Mouse (Mus musculus) activated CD4-positive, CD25-positive, alpha-beta regulatory T cell, adult 4 months (primary cell): ENCODE data around the gene Ints5. TPM values are rescaled to one million over a fixed set of nuclear protein-coding genes. Genes with fewer than 3 reads are reported as not detected.

Source experiments
- ATAC-seq: one replicate; pipeline ENCODE4 v1.8.0; 2017
- polyA plus RNA-seq, 2 experiments: library from polyadenylated mRNA; unstranded; fragments of 100-300 nt; shearing (Covaris generic); gene quantifications; one replicate each; pipeline ENCODE4 v1.2.1; 2017

The Ints5 gene
- polyA plus RNA-seq, 2 experiments from 2014 or later: 8.9 to 12.2 TPM

GRCm38 (mm10) chr19:8929224-8930088 is 36.7 kb downstream of the Ints5 start, which contains the start of the genes Rom1 and Eml3:
Rom1 (minus strand) TSS chr19:8929356.
Eml3 (plus strand) TSS chr19:8929552.
- ATAC-seq: peak; percentile 71

DNA sequence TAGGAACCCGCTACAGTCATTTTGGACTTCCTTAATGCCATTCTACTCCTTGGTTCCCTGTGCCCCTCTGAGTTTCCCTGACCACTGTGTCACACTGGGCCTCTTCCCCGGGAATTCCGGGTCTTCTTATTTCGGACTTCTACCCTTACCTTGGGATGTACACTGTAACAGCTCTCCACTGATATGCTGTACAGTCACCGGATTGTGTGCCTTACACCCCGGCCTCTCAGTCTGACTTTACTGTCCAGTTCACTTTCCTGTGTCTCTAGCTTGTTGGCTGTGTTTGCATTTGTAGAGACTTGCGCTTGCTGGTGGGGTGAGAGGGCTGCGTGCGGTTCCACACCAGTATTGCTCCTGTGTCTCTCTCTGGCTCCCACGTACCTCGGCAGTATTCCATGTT is 37.3 kb downstream of the Ints5 start:
- ATAC-seq: no peak

DNA sequence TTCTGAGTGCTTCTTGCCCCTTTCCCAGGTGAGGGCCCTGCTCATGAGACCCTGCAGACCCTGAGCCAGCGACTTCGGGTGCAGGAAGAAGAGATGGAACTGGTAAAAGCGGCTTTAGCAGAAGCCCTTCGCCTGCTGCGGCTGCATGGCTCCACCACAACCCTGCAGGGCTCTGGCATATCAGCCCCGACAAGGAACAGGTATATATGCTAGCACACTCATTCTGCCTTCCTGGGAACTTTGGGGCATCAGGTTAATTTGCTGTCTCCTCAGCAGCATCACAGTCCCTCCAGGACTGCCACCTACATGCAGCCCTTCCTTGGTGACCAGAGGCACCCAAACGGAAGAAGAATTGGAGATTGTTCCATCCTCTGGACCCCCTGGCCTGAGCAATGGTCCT is 38.0 kb downstream of the Ints5 start:
- no peak for ATAC-seq

GRCm38 (mm10) chr19:8936736-8937135 is 43.9 kb downstream of the Ints5 start:
- no peak for ATAC-seq

DNA sequence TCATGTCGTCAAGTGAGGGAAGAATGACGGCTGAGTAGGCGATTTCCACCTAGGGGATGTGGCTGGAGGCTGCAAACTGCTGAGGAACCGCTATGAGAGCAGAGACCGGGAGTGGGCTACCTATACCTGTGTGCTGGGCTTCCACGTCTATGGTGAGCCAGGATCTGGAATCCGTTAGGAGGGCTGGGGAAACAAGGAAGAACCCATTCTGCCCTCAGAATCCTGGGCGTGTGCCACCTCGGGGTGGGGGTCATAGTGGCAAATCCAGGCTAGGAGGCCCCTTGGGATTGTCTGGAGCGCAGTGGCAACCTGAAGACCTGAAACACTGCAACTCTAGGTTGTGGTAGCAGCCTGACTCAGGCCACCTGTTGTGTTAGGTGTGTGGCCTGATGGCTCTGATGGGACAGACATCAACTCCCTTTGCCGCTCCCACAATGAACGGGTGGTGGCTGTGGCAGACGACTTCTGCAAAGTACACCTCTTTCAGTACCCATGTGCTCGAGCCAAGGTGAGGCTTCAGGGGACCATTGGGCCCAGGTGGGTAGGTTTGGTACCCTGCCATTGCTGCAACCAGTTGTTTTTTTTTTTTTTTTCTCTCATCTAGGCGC is 47.8 kb downstream of the Ints5 start:
- no peak for ATAC-seq

DNA sequence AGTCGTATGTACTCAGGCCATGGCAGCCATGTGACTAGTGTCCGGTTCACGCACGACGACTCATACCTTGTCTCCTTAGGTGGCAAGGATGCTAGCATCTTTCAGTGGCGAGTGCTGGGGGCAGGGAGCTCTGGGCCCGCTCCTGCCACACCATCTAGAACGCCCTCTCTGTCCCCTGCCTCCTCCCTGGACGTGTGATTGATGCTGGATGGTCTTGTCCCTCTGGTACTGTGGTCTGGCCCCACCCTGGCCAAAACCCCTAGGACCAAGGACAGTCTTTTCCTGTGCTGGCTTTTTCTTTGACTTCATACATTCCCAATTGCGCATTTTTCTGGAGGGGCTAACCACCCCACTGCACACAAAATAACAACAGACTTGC is 48.3 kb downstream of the Ints5 start:
- ATAC-seq: no peak

GRCm38 (mm10) chr19:8941515-8942217 is 48.9 kb downstream of the Ints5 start, which contains the start of gene Mta2:
Mta2 (plus strand) TSS chr19:8941875.
- peak; percentile 93 for ATAC-seq

DNA sequence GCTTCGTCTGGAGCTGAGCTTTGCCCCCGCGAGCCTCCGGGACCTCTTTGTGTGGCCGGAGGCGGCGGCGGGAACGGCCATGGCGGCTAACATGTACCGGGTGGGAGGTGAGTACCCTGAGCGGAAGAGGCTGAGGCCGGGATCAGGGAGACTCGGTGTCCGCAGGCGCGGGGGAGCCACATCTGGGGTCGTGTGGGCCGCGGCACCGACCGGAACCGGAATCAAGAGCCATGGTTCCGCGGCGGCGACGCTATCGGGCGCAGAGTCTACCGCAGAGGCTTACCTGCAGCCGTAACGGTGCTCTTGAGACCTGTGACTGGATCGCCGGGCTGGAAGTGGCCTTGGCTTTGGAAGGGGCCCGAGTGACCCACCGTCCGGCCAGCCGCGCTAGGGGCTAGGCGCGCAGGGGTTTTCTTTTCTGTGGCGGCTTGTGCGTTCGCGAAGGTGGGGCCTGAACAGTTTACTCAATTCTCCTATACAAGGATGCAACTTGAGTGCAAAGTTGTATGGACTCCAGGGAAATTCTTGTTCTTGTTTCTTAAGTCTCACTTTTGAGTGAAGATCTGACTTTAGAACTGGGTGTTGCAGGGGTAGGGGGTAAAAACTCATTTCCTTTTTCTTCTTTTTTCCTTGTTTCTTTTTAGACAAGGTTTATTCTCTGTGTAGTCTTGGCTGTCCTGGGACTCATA is 49.6 kb downstream of the Ints5 start:
- ATAC-seq: peak; percentile 30

DNA sequence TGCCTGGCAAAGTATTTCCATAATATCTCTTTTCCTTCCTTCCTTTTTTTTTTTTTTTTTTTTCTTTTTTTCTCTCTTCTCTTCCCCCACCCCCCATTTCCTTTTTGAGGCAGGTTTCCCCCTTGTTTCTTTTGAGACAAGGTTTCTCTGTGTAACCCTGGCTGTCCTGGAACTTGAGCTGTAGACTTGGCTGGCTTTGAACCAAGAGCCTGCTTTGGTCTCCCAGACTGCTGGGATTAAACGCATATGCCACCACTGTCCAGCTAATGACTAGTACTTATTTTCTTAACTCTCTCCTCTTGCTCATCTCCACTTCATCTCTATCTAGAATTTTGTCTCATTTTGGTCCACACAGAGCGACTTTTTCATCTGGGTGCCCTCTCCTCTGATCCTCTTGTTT is 50.2 kb downstream of the Ints5 start:
- ATAC-seq: no peak

- ATAC-seq: no peak
These were observed 51.3 kb downstream of the Ints5 start for GRCm38 (mm10) chr19:8944062-8944461.

- no peak for ATAC-seq
These were observed 51.9 kb downstream of the Ints5 start for GRCm38 (mm10) chr19:8944750-8945149.

- no peak for ATAC-seq
These were observed 52.4 kb downstream of the Ints5 start for GRCm38 (mm10) chr19:8945251-8945650.

DNA sequence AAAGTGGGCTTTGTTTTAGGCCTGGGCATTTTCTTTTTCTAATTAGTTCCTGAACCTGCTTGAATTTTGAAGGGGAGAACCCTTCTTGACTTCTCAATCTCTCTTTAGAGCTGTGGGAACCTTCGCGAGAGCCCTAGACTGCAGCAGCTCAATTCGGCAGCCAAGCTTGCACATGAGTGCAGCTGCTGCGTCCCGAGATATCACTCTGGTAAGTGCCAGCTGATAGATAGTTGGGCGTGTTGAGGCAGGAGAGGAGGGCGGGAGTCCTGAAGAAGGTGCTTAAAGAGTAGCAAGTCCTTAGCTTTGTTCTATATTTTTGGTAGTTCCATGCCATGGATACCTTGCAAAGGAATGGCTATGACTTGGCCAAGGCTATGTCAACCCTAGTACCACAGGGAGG is 54.1 kb downstream of the Ints5 start:
- no peak for ATAC-seq

Other genes with a start within 250 kb of the Ints5 start
- not detected for gene Chrm1, start 229.2 kb upstream of the Ints5 start, polyA plus RNA-seq
- gene Slc3a2, start 169.6 kb upstream of the Ints5 start, polyA plus RNA-seq: 10 to 100 TPM; 60.3 to 69.3 TPM
- 10 to 100 TPM; 43.3 to 70.5 TPM for gene Wdr74, start 157.2 kb upstream of the Ints5 start, polyA plus RNA-seq
- not detected for gene 1700092M07Rik, start 152.3 kb upstream of the Ints5 start, polyA plus RNA-seq
- gene Stx5a, start 151.6 kb upstream of the Ints5 start, polyA plus RNA-seq: 100 to 1,000 TPM; 109 to 113 TPM
- 100 to 1,000 TPM; 126 to 163 TPM for gene Nxf1, start 135.9 kb upstream of the Ints5 start, polyA plus RNA-seq
- 100 to 1,000 TPM; 115 to 137 TPM for gene Tmem223, start 122.0 kb upstream of the Ints5 start, polyA plus RNA-seq
- gene Tmem179b, start 118.5 kb upstream of the Ints5 start, polyA plus RNA-seq: 100 to 1,000 TPM in 1 of 2 experiments, 10 to 100 TPM in 1; 98.5 to 110 TPM
- 1 to 10 TPM; 3.5 to 6.9 TPM for gene Taf6l, start 106.6 kb upstream of the Ints5 start, polyA plus RNA-seq
- gene Polr2g, start 94.4 kb upstream of the Ints5 start, polyA plus RNA-seq: 100 to 1,000 TPM; 171 to 186 TPM
- 1 to 10 TPM; 2.1 TPM for gene Zbtb3, start 90.5 kb upstream of the Ints5 start, polyA plus RNA-seq
- gene Ttc9c, start 73.7 kb upstream of the Ints5 start, polyA plus RNA-seq: 10 to 100 TPM; 39.9 to 43.8 TPM
- gene Hnrnpul2, start 73.0 kb upstream of the Ints5 start, polyA plus RNA-seq: 1 to 10 TPM; 6.0 to 6.1 TPM
- gene AC129217.1, start 63.2 kb upstream of the Ints5 start, polyA plus RNA-seq: not detected
- gene Bscl2, start 55.5 kb upstream of the Ints5 start, polyA plus RNA-seq: 100 to 1,000 TPM in 1 of 2 experiments, 10 to 100 TPM in 1; 93.4 to 102 TPM
- gene Gng3, start 53.8 kb upstream of the Ints5 start, polyA plus RNA-seq: 1 to 10 TPM in 1 of 2 experiments, under 1 TPM in 1; 0.42 to 1.2 TPM
- gene Lrrn4cl, start 42.2 kb upstream of the Ints5 start, polyA plus RNA-seq: not detected
- 10 to 100 TPM; 62.6 to 75.9 TPM for gene Ubxn1, start 21.5 kb upstream of the Ints5 start, polyA plus RNA-seq
- gene Uqcc3, start 12.1 kb upstream of the Ints5 start, polyA plus RNA-seq: 10 to 100 TPM; 85.8 to 90.4 TPM
- gene Lbhd1, start 9.3 kb upstream of the Ints5 start, polyA plus RNA-seq: 10 to 100 TPM; 63.2 to 70.9 TPM
- gene Gm49403, start 9.1 kb upstream of the Ints5 start, polyA plus RNA-seq: not detected
- 100 to 1,000 TPM; 112 to 130 TPM for gene 1810009A15Rik, start 4.2 kb upstream of the Ints5 start, polyA plus RNA-seq
- gene Gm49416, start 4.1 kb upstream of the Ints5 start, polyA plus RNA-seq: 1 to 10 TPM in 1 of 2 experiments, not detected in 1; 1.5 TPM
- 10 to 100 TPM; 40.0 to 57.3 TPM for gene Ganab, start 5.1 kb downstream of the Ints5 start, polyA plus RNA-seq
- 10 to 100 TPM; 16.3 to 18.6 TPM for gene B3gat3, start 27.4 kb downstream of the Ints5 start, polyA plus RNA-seq
- gene Rom1, start 36.4 kb downstream of the Ints5 start, polyA plus RNA-seq: 10 to 100 TPM in 1 of 2 experiments, 1 to 10 TPM in 1; 7.7 to 11.6 TPM
- gene Eml3, start 36.5 kb downstream of the Ints5 start, polyA plus RNA-seq: 10 to 100 TPM; 20.4 to 25.1 TPM
- gene Mta2, start 48.9 kb downstream of the Ints5 start, polyA plus RNA-seq: 100 to 1,000 TPM in 1 of 2 experiments, 10 to 100 TPM in 1; 58.5 to 101 TPM
- gene Tut1, start 60.8 kb downstream of the Ints5 start, polyA plus RNA-seq: 10 to 100 TPM; 21.3 to 25.1 TPM
- gene Eef1g, start 74.0 kb downstream of the Ints5 start, polyA plus RNA-seq: 100 to 1,000 TPM; 589 to 842 TPM
- 10 to 100 TPM; 47.2 to 60.1 TPM for gene Ahnak, start 96.3 kb downstream of the Ints5 start, polyA plus RNA-seq
- not detected for gene Scgb1a1, start 195.0 kb downstream of the Ints5 start, polyA plus RNA-seq
- 10 to 100 TPM; 23.1 to 40.1 TPM for gene Asrgl1, start 242.6 kb downstream of the Ints5 start, polyA plus RNA-seq